Comparison of ENCODE assay signal across 10 mouse cellular contexts in genomic region chr19:6552302-6553028, GRCm38 (mm10). TPM values are rescaled to one million over a fixed set of nuclear protein-coding genes. Genes with fewer than 3 reads are reported as not detected.
DNase-seq lines count a peak whose midpoint lies in the region; ATAC-seq and TF ChIP-seq lines count a peak whose summit lies in the region.
"Had no signal": no experiment of that assay in that cellular context is flagged by ENCODE, and none has a peak within 500 bp of the region (broad histone marks: within the 10 kb centered on the region; RNA-seq: fewer than 3 reads in every experiment).

No protein-coding gene starts in this region.

- H3K9ac ChIP-seq in intestine, embryonic 15.5 days = no peak overlapping the region
- no peak overlapping the region for H3K9ac ChIP-seq in intestine, embryonic 16.5 days (ENCODE audit: low read depth, low read length)

- ATAC-seq in intestine, embryonic 15.5 days = peak; percentile 28; the same call in 1 of the 2 replicates
- ATAC-seq in intestine, embryonic 16.5 days = no peak
- no peak for ATAC-seq in inflammation-experienced regulatory T-cells, adult 6 months

- H3K4me1 ChIP-seq in intestine, embryonic 15.5 days (replicated peaks) = peaks cover 3% of the 10 kb centered on the region; the same call in 1 of the 2 replicates
- H3K4me1 ChIP-seq in intestine, embryonic 16.5 days (ENCODE audit: control insufficient read depth, insufficient read depth, low read length) = no peaks in the 10 kb centered on the region
- H3K4me1 ChIP-seq in E14TG2a.4 (replicated peaks; ENCODE audit: low read depth, low read length) = peaks cover 6% of the 10 kb centered on the region; the same call in 1 of the 2 replicates
- H3K4me1 ChIP-seq in embryonic fibroblast, embryonic 13.5 days (ENCODE audit: control insufficient read depth, insufficient read depth, low read length) = no peaks in the 10 kb centered on the region
- peaks cover 17% of the 10 kb centered on the region for H3K4me1 ChIP-seq in limb, embryonic 10.5 days

- 87% methylated on average over 4 of the region's 4 CpGs for WGBS in intestine, embryonic 15.5 days
- WGBS in intestine, embryonic 16.5 days = 76% methylated on average over 4 of the region's 4 CpGs
- WGBS in limb, embryonic 10.5 days = 93% methylated on average over 4 of the region's 4 CpGs

- H3K4me2 ChIP-seq in intestine, embryonic 15.5 days (replicated peaks) = no peak overlapping the region
- no peak overlapping the region for H3K4me2 ChIP-seq in intestine, embryonic 16.5 days (ENCODE audit: low read depth, low read length)

- H3K36me3 ChIP-seq in intestine, embryonic 15.5 days = no peaks in the 10 kb centered on the region
- no peaks in the 10 kb centered on the region for H3K36me3 ChIP-seq in intestine, embryonic 16.5 days (ENCODE audit: control insufficient read depth, insufficient read depth, low read length)
- H3K36me3 ChIP-seq in E14TG2a.4 (ENCODE audit: insufficient read depth, low read length) = no peaks in the 10 kb centered on the region
- H3K36me3 ChIP-seq in limb, embryonic 10.5 days = no peaks in the 10 kb centered on the region

- H3K4me3 ChIP-seq in intestine, embryonic 15.5 days (replicated peaks) = no peak overlapping the region
- no peak overlapping the region for H3K4me3 ChIP-seq in intestine, embryonic 16.5 days (ENCODE audit: low read length)
- H3K4me3 ChIP-seq in E14TG2a.4 (replicated peaks; ENCODE audit: low read length) = no peak overlapping the region
- H3K4me3 ChIP-seq in embryonic fibroblast, embryonic 13.5 days (ENCODE audit: insufficient read depth, low read length) = no peak overlapping the region
- no peak overlapping the region for H3K4me3 ChIP-seq in limb, embryonic 10.5 days
- H3K4me3 ChIP-seq: erythroblast, embryonic 14.5 days had no signal

- H3K9me3 ChIP-seq in intestine, embryonic 15.5 days = no peaks in the 10 kb centered on the region
- no peaks in the 10 kb centered on the region for H3K9me3 ChIP-seq in intestine, embryonic 16.5 days (ENCODE audit: control insufficient read depth, low read length)
- 0 out of 2 replicates have a peak, but pooled peaks cover 3% of the 10 kb centered on the region for H3K9me3 ChIP-seq in E14TG2a.4 (ENCODE audit: low read length)
- H3K9me3 ChIP-seq in limb, embryonic 10.5 days (replicated peaks) = no peaks in the 10 kb centered on the region

- no peak for TF ChIP-seq POLR2A in embryonic fibroblast, embryonic 13.5 days (IDR thresholded peaks at IDR 0.05; ENCODE audit: low read depth, low read length)

- H3K27me3 ChIP-seq in intestine, embryonic 15.5 days (replicated peaks) = no peaks in the 10 kb centered on the region
- no peaks in the 10 kb centered on the region for H3K27me3 ChIP-seq in intestine, embryonic 16.5 days (replicated peaks; ENCODE audit: control insufficient read depth, insufficient read depth, low read length)
- H3K27me3 ChIP-seq in E14TG2a.4 (ENCODE audit: insufficient read depth, low read length) = peaks cover 11% of the 10 kb centered on the region; the same call in 1 of the 2 replicates
- H3K27me3 ChIP-seq in limb, embryonic 10.5 days (ENCODE audit: low read depth, poor library complexity, severe bottlenecking) = no peaks in the 10 kb centered on the region

- peak; percentile 74 to 80 for DNase-seq in adrenal gland, postnatal 36 days
- DNase-seq in limb, embryonic 10.5 days (ENCODE audit: low spot score) = peak; percentile 42
- peak; percentile 59 for DNase-seq in right cerebral cortex, postnatal 14 days

- H3K27ac ChIP-seq in intestine, embryonic 15.5 days = no peak overlapping the region
- no peak overlapping the region for H3K27ac ChIP-seq in intestine, embryonic 16.5 days (ENCODE audit: low read length)
- no peak overlapping the region for H3K27ac ChIP-seq in embryonic fibroblast, embryonic 13.5 days (ENCODE audit: insufficient read depth, low read length)
- no peak overlapping the region for H3K27ac ChIP-seq in limb, embryonic 10.5 days

- TF ChIP-seq CTCF in E14TG2a.4 (conservative IDR thresholded peaks at IDR 0.05; ENCODE audit: low read length) = peak; percentile 88
- TF ChIP-seq CTCF in embryonic fibroblast, embryonic 13.5 days (IDR thresholded peaks at IDR 0.05; ENCODE audit: borderline replicate concordance, insufficient read depth, low read length) = peak; percentile 42; the same call in 1 of the 2 replicates

RNA-seq across cellular contexts. Expression of gene Slc22a12, which starts 9.6 kb away (rescaled TPM):
- polyA plus RNA-seq in intestine, embryonic 15.5 days (2015; fragmentation: Nextera tagmentation; extraction: Ambion mirVana) = 0.13 TPM in 1 of 2 replicates, not detected in the other
- polyA plus RNA-seq in intestine, embryonic 16.5 days (2015; fragmentation: Nextera tagmentation; extraction: Ambion mirVana) = not detected in 2 replicates
- total RNA-seq in adrenal gland, postnatal 36 days (2021) = under 1 TPM in 1 of 2 experiments, not detected in 1; 0.20 TPM
- not detected in 2 replicates for polyA plus RNA-seq in embryonic fibroblast, embryonic 13.5 days (2011; ENCODE audit: insufficient read length, low read depth, missing spikeins)
- not detected in 2 replicates for polyA plus RNA-seq in limb, embryonic 10.5 days (2016; fragmentation: Nextera tagmentation; extraction: Ambion mirVana)
- not detected for polyA plus RNA-seq in inflammation-experienced regulatory T-cells, adult 6 months (2017; shearing (Covaris generic))
- polyA plus RNA-seq: erythroblast, embryonic 14.5 days; lung, embryonic 16.5 days had no signal
